Mouse (Mus musculus): ENCODE measurements at regions not wholly inside any gene's neighbourhood (a gene's known extent, or its start where the extent isn't known, plus 50 kb on each side); places are given as distances from the start of the nearest gene placed in this dataset.

GRCm38 (mm10) chr13:44158364-44158763 is 373.8 kb downstream of the Cd83 start:
- no peak overlapping the region for H3K4me3 ChIP-seq
- no peaks in the 10 kb centered on the region for H3K4me1 ChIP-seq
- no peak overlapping the region for H3K4me2 ChIP-seq
- H3K36me3 ChIP-seq (ENCODE audit: poor library complexity, severe bottlenecking) = no peaks in the 10 kb centered on the region
- no peak for ATAC-seq
- H3K27me3 ChIP-seq = no peaks in the 10 kb centered on the region
- no peak overlapping the region for H3K27ac ChIP-seq
- peaks cover 8% of the 10 kb centered on the region; the same call in 1 of the 2 replicates for H3K9me3 ChIP-seq (replicated peaks)
- H3K9ac ChIP-seq = no peak overlapping the region
- 84% methylated on average over 6 of the region's 6 CpGs for WGBS

GRCm38 (mm10) chr13:44159346-44159745 is 374.8 kb downstream of the Cd83 start:
- Histone ChIP-seq H3K4me3 (no peak overlapping the region), H3K9me3 (replicated peaks) (0 out of 2 replicates have a peak, but pooled peaks cover under 1% of the 10 kb centered on the region), H3K27me3 (no peaks in the 10 kb centered on the region), H3K36me3 (ENCODE audit: poor library complexity, severe bottlenecking) (no peaks in the 10 kb centered on the region), H3K9ac (no peak overlapping the region), H3K4me2 (no peak overlapping the region), H3K4me1 (no peaks in the 10 kb centered on the region), H3K27ac (no peak overlapping the region)
- ATAC-seq = no peak
- WGBS = 93% methylated on average over 2 of the region's 2 CpGs

- Histone ChIP-seq H3K4me1 (no peaks in the 10 kb centered on the region), H3K27me3 (no peaks in the 10 kb centered on the region), H3K9ac (no peak overlapping the region), H3K27ac (no peak overlapping the region), H3K4me3 (no peak overlapping the region), H3K36me3 (ENCODE audit: poor library complexity, severe bottlenecking) (no peaks in the 10 kb centered on the region), H3K9me3 (replicated peaks) (no peaks in the 10 kb centered on the region), H3K4me2 (no peak overlapping the region)
- ATAC-seq = no peak
Observed at GRCm38 (mm10) chr13:44164746-44165145, 380.2 kb downstream of the Cd83 start.

GRCm38 (mm10) chr13:44167186-44167585 is 382.6 kb downstream of the Cd83 start:
- Histone ChIP-seq H3K9me3 (replicated peaks) (no peaks in the 10 kb centered on the region), H3K27ac (no peak overlapping the region), H3K27me3 (no peaks in the 10 kb centered on the region), H3K4me1 (no peaks in the 10 kb centered on the region), H3K9ac (no peak overlapping the region), H3K4me3 (no peak overlapping the region), H3K36me3 (ENCODE audit: poor library complexity, severe bottlenecking) (no peaks in the 10 kb centered on the region), H3K4me2 (no peak overlapping the region)
- WGBS = 70% methylated on average over 9 of the region's 9 CpGs
- ATAC-seq = no peak

- WGBS = 78% methylated on average over 5 of the region's 5 CpGs
- Histone ChIP-seq H3K9ac (no peak overlapping the region), H3K27me3 (no peaks in the 10 kb centered on the region), H3K4me1 (no peaks in the 10 kb centered on the region), H3K4me2 (no peak overlapping the region), H3K27ac (no peak overlapping the region), H3K9me3 (replicated peaks) (no peaks in the 10 kb centered on the region), H3K36me3 (ENCODE audit: poor library complexity, severe bottlenecking) (no peaks in the 10 kb centered on the region), H3K4me3 (no peak overlapping the region)
- ATAC-seq = no peak
Observed at GRCm38 (mm10) chr13:44168186-44168585, 383.6 kb downstream of the Cd83 start.

GRCm38 (mm10) chr13:44171639-44172038 is 387.1 kb downstream of the Cd83 start:
- Histone ChIP-seq H3K9ac (no peak overlapping the region), H3K4me1 (no peaks in the 10 kb centered on the region), H3K36me3 (ENCODE audit: poor library complexity, severe bottlenecking) (no peaks in the 10 kb centered on the region), H3K27ac (no peak overlapping the region), H3K27me3 (no peaks in the 10 kb centered on the region), H3K4me2 (no peak overlapping the region), H3K9me3 (replicated peaks) (no peaks in the 10 kb centered on the region), H3K4me3 (no peak overlapping the region)
- WGBS = 90% methylated on average over 6 of the region's 6 CpGs
- no peak for ATAC-seq

GRCm38 (mm10) chr13:44172701-44173100 is 388.1 kb downstream of the Cd83 start:
- H3K9ac ChIP-seq = no peak overlapping the region
- H3K36me3 ChIP-seq (ENCODE audit: poor library complexity, severe bottlenecking) = no peaks in the 10 kb centered on the region
- H3K4me3 ChIP-seq = no peak overlapping the region
- H3K27ac ChIP-seq = no peak overlapping the region
- WGBS = 91% methylated on average over 5 of the region's 5 CpGs
- H3K27me3 ChIP-seq = no peaks in the 10 kb centered on the region
- no peaks in the 10 kb centered on the region for H3K9me3 ChIP-seq (replicated peaks)
- H3K4me1 ChIP-seq = no peaks in the 10 kb centered on the region
- no peak overlapping the region for H3K4me2 ChIP-seq
- no peak for ATAC-seq

- Histone ChIP-seq H3K9ac (no peak overlapping the region), H3K4me3 (no peak overlapping the region), H3K27ac (no peak overlapping the region), H3K27me3 (no peaks in the 10 kb centered on the region), H3K36me3 (ENCODE audit: poor library complexity, severe bottlenecking) (no peaks in the 10 kb centered on the region), H3K4me2 (no peak overlapping the region), H3K4me1 (no peaks in the 10 kb centered on the region), H3K9me3 (replicated peaks) (no peaks in the 10 kb centered on the region)
- WGBS = 96% methylated on average over 2 of the region's 2 CpGs
- no peak for ATAC-seq
Observed at GRCm38 (mm10) chr13:44174236-44174635, 389.7 kb downstream of the Cd83 start.

- Histone ChIP-seq H3K4me3 (no peak overlapping the region), H3K4me2 (no peak overlapping the region), H3K27ac (no peak overlapping the region), H3K9me3 (replicated peaks) (no peaks in the 10 kb centered on the region), H3K9ac (no peak overlapping the region), H3K27me3 (no peaks in the 10 kb centered on the region), H3K4me1 (no peaks in the 10 kb centered on the region), H3K36me3 (ENCODE audit: poor library complexity, severe bottlenecking) (no peaks in the 10 kb centered on the region)
- WGBS = 84% methylated on average over 8 of the region's 8 CpGs
- no peak for ATAC-seq
Observed at GRCm38 (mm10) chr13:44175300-44176036, 390.9 kb downstream of the Cd83 start.

GRCm38 (mm10) chr13:44176121-44176520 is 391.5 kb downstream of the Cd83 start:
- no peak overlapping the region for H3K4me3 ChIP-seq
- H3K4me2 ChIP-seq = no peak overlapping the region
- H3K9me3 ChIP-seq (replicated peaks) = no peaks in the 10 kb centered on the region
- no peak overlapping the region for H3K27ac ChIP-seq
- H3K9ac ChIP-seq = no peak overlapping the region
- no peaks in the 10 kb centered on the region for H3K4me1 ChIP-seq
- H3K27me3 ChIP-seq = no peaks in the 10 kb centered on the region
- no peak for ATAC-seq
- 87% methylated on average over 8 of the region's 8 CpGs for WGBS
- H3K36me3 ChIP-seq (ENCODE audit: poor library complexity, severe bottlenecking) = no peaks in the 10 kb centered on the region

- H3K4me2 ChIP-seq = no peak overlapping the region
- H3K4me3 ChIP-seq = no peak overlapping the region
- H3K4me1 ChIP-seq = peaks cover 7% of the 10 kb centered on the region
- WGBS = 94% methylated on average over 6 of the region's 6 CpGs
- no peak overlapping the region for H3K27ac ChIP-seq
- ATAC-seq = no peak
- H3K27me3 ChIP-seq = no peaks in the 10 kb centered on the region
- H3K36me3 ChIP-seq (ENCODE audit: poor library complexity, severe bottlenecking) = no peaks in the 10 kb centered on the region
- H3K9me3 ChIP-seq (replicated peaks) = no peaks in the 10 kb centered on the region
- no peak overlapping the region for H3K9ac ChIP-seq
Observed at GRCm38 (mm10) chr13:44178006-44178405, 393.4 kb downstream of the Cd83 start.

GRCm38 (mm10) chr13:44180384-44180783 is 395.8 kb downstream of the Cd83 start:
- H3K4me1 ChIP-seq = peaks cover 8% of the 10 kb centered on the region
- no peaks in the 10 kb centered on the region for H3K27me3 ChIP-seq
- H3K27ac ChIP-seq = no peak overlapping the region
- no peaks in the 10 kb centered on the region for H3K36me3 ChIP-seq (ENCODE audit: poor library complexity, severe bottlenecking)
- no peak overlapping the region for H3K4me3 ChIP-seq
- H3K4me2 ChIP-seq = no peak overlapping the region
- no peak overlapping the region for H3K9ac ChIP-seq
- WGBS = 94% methylated on average over 3 of the region's 3 CpGs
- no peaks in the 10 kb centered on the region for H3K9me3 ChIP-seq (replicated peaks)
- ATAC-seq = no peak

- Histone ChIP-seq H3K9me3 (replicated peaks) (no peaks in the 10 kb centered on the region), H3K9ac (no peak overlapping the region), H3K27ac (no peak overlapping the region), H3K4me3 (no peak overlapping the region), H3K27me3 (no peaks in the 10 kb centered on the region), H3K4me1 (peaks cover 8% of the 10 kb centered on the region), H3K36me3 (ENCODE audit: poor library complexity, severe bottlenecking) (no peaks in the 10 kb centered on the region), H3K4me2 (peak overlapping the region; percentile 22; the same call in 1 of the 2 replicates)
- 16% methylated on average over 15 of the region's 15 CpGs for WGBS
- no peak for ATAC-seq
Observed at GRCm38 (mm10) chr13:44182544-44183191, 398.1 kb downstream of the Cd83 start.
